Mouse (Mus musculus): Measurements from ENCODE around the gene Smyd1.
"Not testable (repeated sequence)": the region's sequence is repeated elsewhere in the genome, so short reads cannot be mapped to it uniquely, and the experiment has no call there.

Smyd1 gene

GRCm38 (mm10) chr6:71321826-71322283 is at the start of gene Smyd1:
Gene Smyd1 (minus strand): TSS chr6:71322233.
- no peak for DNase-seq

GRCm38 (mm10) chr6:71371085-71371605 is 49.1 kb upstream of the Smyd1 start:
- DNase-seq, result no peak

GRCm38 (mm10) chr6:71369416-71369815 is 47.4 kb upstream of the Smyd1 start:
- no peak for DNase-seq

GRCm38 (mm10) chr6:71363995-71364394 is 42.0 kb upstream of the Smyd1 start:
- no peak for DNase-seq

GRCm38 (mm10) chr6:71361156-71361670 is 39.2 kb upstream of the Smyd1 start:
- DNase-seq, result no peak

- DNase-seq, result no peak
Measured at GRCm38 (mm10) chr6:71360751-71361150, 38.7 kb upstream of the Smyd1 start.

GRCm38 (mm10) chr6:71360221-71360620 is 38.2 kb upstream of the Smyd1 start:
- DNase-seq, result no peak

- no peak for DNase-seq
Measured at GRCm38 (mm10) chr6:71357493-71357892, 35.5 kb upstream of the Smyd1 start.

- DNase-seq, result no peak
Measured at GRCm38 (mm10) chr6:71353722-71354121, 31.7 kb upstream of the Smyd1 start.

- no peak for DNase-seq
Measured at GRCm38 (mm10) chr6:71352866-71353427, 30.9 kb upstream of the Smyd1 start.

GRCm38 (mm10) chr6:71352201-71352600 is 30.2 kb upstream of the Smyd1 start:
- no peak for DNase-seq

- no peak for DNase-seq
Measured at GRCm38 (mm10) chr6:71351201-71351600, 29.2 kb upstream of the Smyd1 start.

GRCm38 (mm10) chr6:71348006-71348405 is 26.0 kb upstream of the Smyd1 start:
- no peak for DNase-seq

GRCm38 (mm10) chr6:71341179-71341578 is 19.1 kb upstream of the Smyd1 start:
- DNase-seq, result no peak

GRCm38 (mm10) chr6:71339351-71339750 is 17.3 kb upstream of the Smyd1 start:
- no peak for DNase-seq

GRCm38 (mm10) chr6:71338941-71339340 is 16.9 kb upstream of the Smyd1 start:
- DNase-seq, result no peak

- DNase-seq, result no peak
Measured at GRCm38 (mm10) chr6:71337666-71338065, 15.6 kb upstream of the Smyd1 start.

GRCm38 (mm10) chr6:71333578-71334273 is 11.7 kb upstream of the Smyd1 start:
- no peak for DNase-seq

- no peak for DNase-seq
Measured at GRCm38 (mm10) chr6:71333031-71333430, 11.0 kb upstream of the Smyd1 start.

GRCm38 (mm10) chr6:71332236-71332965 is 10.4 kb upstream of the Smyd1 start:
- no peak for DNase-seq

- DNase-seq, result not testable (repeated sequence)
Measured at GRCm38 (mm10) chr6:71331491-71331890, 9.5 kb upstream of the Smyd1 start.

GRCm38 (mm10) chr6:71330486-71330885 is 8.5 kb upstream of the Smyd1 start:
- DNase-seq, result no peak

- DNase-seq, result no peak
Measured at GRCm38 (mm10) chr6:71329881-71330280, 7.8 kb upstream of the Smyd1 start.
